In the genomic region with DNA sequence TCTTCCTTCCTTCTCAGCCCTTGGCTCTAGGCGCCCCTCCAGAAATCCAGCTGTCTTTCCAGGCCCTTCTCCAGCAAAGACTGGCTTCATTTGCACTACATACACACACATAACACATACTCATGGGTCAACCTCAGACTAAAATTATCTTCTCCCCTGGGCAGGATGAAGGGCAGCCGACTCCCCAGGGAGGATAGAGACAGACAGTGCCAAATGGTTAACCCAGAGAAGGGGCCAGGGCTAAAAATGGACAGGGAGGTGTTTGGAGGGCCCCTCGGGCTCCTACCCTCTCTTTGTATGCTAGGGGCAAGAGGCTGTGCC, we compare ENCODE assay signal across 11 mouse cellular contexts. TPM values are rescaled to one million over a fixed set of nuclear protein-coding genes. Genes with fewer than 3 reads are reported as not detected.
DNase-seq lines count a peak whose midpoint lies in the region; ATAC-seq and TF ChIP-seq lines count a peak whose summit lies in the region.
"Had no signal": no experiment of that assay in that cellular context is flagged by ENCODE, and none has a peak within 500 bp of the region (broad histone marks: within the 10 kb centered on the region; RNA-seq: fewer than 3 reads in every experiment).

No protein-coding gene starts in this region.

- 59% methylated on average over 3 of the region's 3 CpGs for whole genome bisulfite sequencing in lung, postnatal 0 days
- WGBS in heart, embryonic 13.5 days, result 55% methylated on average over 3 of the region's 3 CpGs

- H3K36me3 ChIP-seq in lung, postnatal 0 days (ENCODE audit: insufficient read depth, low read length), result peaks cover 14% of the 10 kb centered on the region; the same call in 1 of the 2 replicates
- peaks cover 43% of the 10 kb centered on the region for H3K36me3 ChIP-seq in heart, embryonic 13.5 days

- TF ChIP-seq CTCF in lung, postnatal 0 days (IDR thresholded peaks at IDR 0.05), result no peak

- peak; percentile 94 for DNase-seq in heart, adult 11 months
- no peak for DNase-seq in heart, adult 9 months (ENCODE audit: low spot score in 2 of 2)
- DNase-seq in lung, postnatal 0 days (ENCODE audit: low spot score), result no peak
- DNase-seq in lung, postnatal 14 days, result no peak
- DNase-seq in skeletal muscle tissue, adult 2 months (ENCODE audit: low read depth, low spot score), result peak; percentile 82
- no peak for DNase-seq in kidney, adult 9 months
- DNase-seq in kidney, postnatal 25 days, result no peak
- DNase-seq: kidney, adult 2 months; layer of hippocampus, adult 9-11 months; lung, adult 2 months had no signal

- peak overlapping the region; percentile 86 for H3K27ac ChIP-seq in lung, postnatal 0 days (ENCODE audit: low read length)
- H3K27ac ChIP-seq in heart, embryonic 13.5 days (replicated peaks), result 0 out of 2 replicates have a peak overlapping the region, but pooled peaks have one; percentile 84

- H3K9me3 ChIP-seq in lung, postnatal 0 days (ENCODE audit: low read length), result no peaks in the 10 kb centered on the region
- H3K9me3 ChIP-seq in heart, embryonic 13.5 days, result no peaks in the 10 kb centered on the region

- TF ChIP-seq EP300 in lung, postnatal 0 days (IDR thresholded peaks at IDR 0.05), result no peak

- no peak overlapping the region for H3K4me3 ChIP-seq in lung, postnatal 0 days (ENCODE audit: low read depth, low read length)
- H3K4me3 ChIP-seq in heart, embryonic 13.5 days, result no peak overlapping the region

- H3K27me3 ChIP-seq in lung, postnatal 0 days (replicated peaks; ENCODE audit: insufficient read depth, low read length), result no peaks in the 10 kb centered on the region
- no peaks in the 10 kb centered on the region; the same call in 1 of the 2 replicates for H3K27me3 ChIP-seq in heart, embryonic 13.5 days (replicated peaks)

- H3K4me2 ChIP-seq in lung, postnatal 0 days (replicated peaks; ENCODE audit: low read depth, low read length), result no peak overlapping the region
- H3K4me2 ChIP-seq in heart, embryonic 13.5 days, result peak overlapping the region; percentile 3; the same call in 1 of the 2 replicates

- H3K9ac ChIP-seq in lung, postnatal 0 days (replicated peaks; ENCODE audit: low read depth), result no peak overlapping the region
- H3K9ac ChIP-seq in heart, embryonic 13.5 days, result 0 out of 2 replicates have a peak overlapping the region, but pooled peaks have one; percentile 25

- H3K4me1 ChIP-seq in lung, postnatal 0 days (ENCODE audit: insufficient read depth, low read depth, low read length), result peaks cover 39% of the 10 kb centered on the region
- peaks cover 97% of the 10 kb centered on the region for H3K4me1 ChIP-seq in heart, embryonic 13.5 days

- ATAC-seq in lung, postnatal 0 days, result peak; percentile 8; the same call in 1 of the 2 replicates
- ATAC-seq in heart, embryonic 13.5 days (ENCODE audit: extremely low read depth, insufficient number of reproducible peaks, low FRiP score, low TSS enrichment), result no peak

RNA-seq across cellular contexts. Expression of gene Tnk2, which starts 23.8 kb away (rescaled TPM):
- 19.8 and 22.4 TPM in 2 replicates for polyA plus RNA-seq in lung, postnatal 0 days (2015; fragmentation: Nextera tagmentation; extraction: Ambion mirVana)
- polyA plus RNA-seq in heart, embryonic 13.5 days (2015; fragmentation: Nextera tagmentation; extraction: Ambion mirVana), result 7.1 and 8.7 TPM in 2 replicates

RNA-seq across cellular contexts. Expression of gene Tfrc, which starts 58.8 kb away (rescaled TPM):
- 14.6 and 16.0 TPM in 2 replicates for polyA plus RNA-seq in lung, postnatal 0 days (2015; fragmentation: Nextera tagmentation; extraction: Ambion mirVana)
- 32.7 and 34.7 TPM in 2 replicates for polyA plus RNA-seq in heart, embryonic 13.5 days (2015; fragmentation: Nextera tagmentation; extraction: Ambion mirVana)

Comparison
In these comparisons a context has a peak if more than half of its experiments do, and no peak if none do; other contexts are left out.
1. DNase-seq: peak in heart, adult 11 months (single experiment) and skeletal muscle tissue, adult 2 months (single experiment); none in heart, adult 9 months (0 of 2), lung, postnatal 0 days (single experiment), lung, postnatal 14 days (single experiment), kidney, adult 9 months (single experiment) and kidney, postnatal 25 days (0 of 2).